ENCODE assay signal across 7 mouse cellular contexts in genomic region chr10:86091919-86092318, GRCm38 (mm10).
DNase-seq lines count a peak whose midpoint lies in the region; ATAC-seq and TF ChIP-seq lines count a peak whose summit lies in the region.

No protein-coding gene starts in this region.

- ATAC-seq in hindbrain, embryonic 14.5 days (ENCODE audit: low FRiP score): no peak
- ATAC-seq in granulocyte monocyte progenitor cell, adult 5-6 weeks (replicated peaks; ENCODE audit: poor library complexity, severe bottlenecking): peak; percentile 71

- no peaks in the 10 kb centered on the region for H3K36me3 ChIP-seq in hindbrain, embryonic 10.5 days
- H3K36me3 ChIP-seq in hindbrain, embryonic 14.5 days (replicated peaks; ENCODE audit: control insufficient read depth, insufficient read depth): no peaks in the 10 kb centered on the region

- no peak overlapping the region for H3K9ac ChIP-seq in hindbrain, embryonic 14.5 days

- H3K9me3 ChIP-seq in hindbrain, embryonic 10.5 days: no peaks in the 10 kb centered on the region
- H3K9me3 ChIP-seq in hindbrain, embryonic 14.5 days (ENCODE audit: control insufficient read depth, low read length): no peaks in the 10 kb centered on the region

- H3K4me1 ChIP-seq in hindbrain, embryonic 10.5 days (replicated peaks): no peaks in the 10 kb centered on the region
- no peaks in the 10 kb centered on the region for H3K4me1 ChIP-seq in hindbrain, embryonic 14.5 days (replicated peaks; ENCODE audit: control insufficient read depth, insufficient read depth, low read length)
- no peaks in the 10 kb centered on the region for H3K4me1 ChIP-seq in olfactory bulb, adult 2 months (ENCODE audit: control insufficient read depth, insufficient read depth, low read length)

- no peaks in the 10 kb centered on the region for H3K27me3 ChIP-seq in hindbrain, embryonic 10.5 days (ENCODE audit: insufficient read depth, poor library complexity, severe bottlenecking)
- no peaks in the 10 kb centered on the region for H3K27me3 ChIP-seq in hindbrain, embryonic 14.5 days (ENCODE audit: control insufficient read depth, insufficient read depth, low read length)

- H3K4me2 ChIP-seq in hindbrain, embryonic 14.5 days (replicated peaks): no peak overlapping the region

- WGBS in hindbrain, embryonic 10.5 days: 48% methylated on average over 10 of the region's 10 CpGs
- WGBS in hindbrain, embryonic 14.5 days: 52% methylated on average over 10 of the region's 10 CpGs
- WGBS in olfactory bulb, adult 2 months: 45% methylated on average over 10 of the region's 10 CpGs

- peak; percentile 29 for DNase-seq in hindbrain, embryonic 10.5 days (ENCODE audit: low spot score)
- no peak for DNase-seq in hindbrain, embryonic 14.5 days (ENCODE audit: low spot score)
- DNase-seq in A20 (ENCODE audit: low read depth, low spot score) (peak; percentile 43), ES-CJ7 (ENCODE audit: low read depth, low spot score) (peak; percentile 54)
- no peak for DNase-seq in ovary, adult 18-20 months (ENCODE audit: low spot score)

- no peak for TF ChIP-seq POLR2A in olfactory bulb, adult 2 months (IDR thresholded peaks at IDR 0.05; ENCODE audit: insufficient read depth, low read depth, low read length)

- TF ChIP-seq CTCF in olfactory bulb, adult 2 months (IDR thresholded peaks at IDR 0.05; ENCODE audit: insufficient read depth, low read depth, low read length): peak; percentile 72

- no peak overlapping the region for H3K4me3 ChIP-seq in hindbrain, embryonic 10.5 days
- H3K4me3 ChIP-seq in hindbrain, embryonic 14.5 days (replicated peaks; ENCODE audit: low read length): no peak overlapping the region
- H3K4me3 ChIP-seq in olfactory bulb, adult 2 months (ENCODE audit: insufficient read depth, low read depth, low read length): no peak overlapping the region

- no peak overlapping the region for H3K27ac ChIP-seq in hindbrain, embryonic 10.5 days
- no peak overlapping the region for H3K27ac ChIP-seq in hindbrain, embryonic 14.5 days
- H3K27ac ChIP-seq in olfactory bulb, adult 2 months (ENCODE audit: insufficient read depth, low read depth, low read length): no peak overlapping the region

Comparison
In these comparisons a context has a peak if more than half of its experiments do, and no peak if none do; other contexts are left out.
1. DNase-seq: peak in hindbrain, embryonic 10.5 days (single experiment), A20 (single experiment) and ES-CJ7 (single experiment); none in hindbrain, embryonic 14.5 days (single experiment) and ovary, adult 18-20 months (single experiment).